Mouse (Mus musculus) adrenal gland, postnatal 10 days (tissue): ENCODE results near the gene Coro2b. TPM values are rescaled to one million over a fixed set of nuclear protein-coding genes. Genes with fewer than 3 reads are reported as not detected.

ENCODE experiments used
- DNase-seq: peaks from one replicate; pipeline ENCODE4 v3.0.0; 2021; ENCODE audit warnings: mixed read lengths
- long read RNA-seq, 2 experiments: library from polyadenylated mRNA; stranded (forward); transcript quantifications; one replicate each; pipeline ENCODE4 v2.0.0; 2021
- total RNA-seq, 2 experiments: library from RNA; stranded (reverse); gene quantifications; 2 replicates each; pipeline ENCODE4 v1.2.3; 2021

Gene Coro2b
- 10 to 100 TPM; 18.1 to 22.3 TPM for total RNA-seq
- long read RNA-seq, experiment 1, partial matches to known transcripts: 2 of 16 reads
- long read RNA-seq, experiment 1, other reads (novel, unspliced or antisense): 12 of 16 reads
- long read RNA-seq, experiment 2, partial matches to known transcripts: 0 of 3 reads
- long read RNA-seq, experiment 2, other reads (novel, unspliced or antisense): 3 of 3 reads

- DNase-seq: peak; percentile 81
These were observed at the start of gene Coro2b for GRCm38 (mm10) chr9:62536655-62537631. Gene Coro2b, minus strand, starts transcription at chr9:62537044.

- no peak for DNase-seq
These were observed 40.7 kb upstream of the Coro2b start for GRCm38 (mm10) chr9:62577558-62577957.

GRCm38 (mm10) chr9:62569121-62569520 is 32.3 kb upstream of the Coro2b start:
- DNase-seq: peak; percentile 83

GRCm38 (mm10) chr9:62567818-62568217 is 31.0 kb upstream of the Coro2b start:
- no peak for DNase-seq

- DNase-seq: no peak
These were observed 25.4 kb upstream of the Coro2b start for GRCm38 (mm10) chr9:62562236-62562635.

GRCm38 (mm10) chr9:62560432-62560831 is 23.6 kb upstream of the Coro2b start:
- no peak for DNase-seq

GRCm38 (mm10) chr9:62560006-62560405 is 23.2 kb upstream of the Coro2b start:
- peak; percentile 89 for DNase-seq

GRCm38 (mm10) chr9:62559446-62559845 is 22.6 kb upstream of the Coro2b start:
- DNase-seq: no peak

GRCm38 (mm10) chr9:62558058-62558457 is 21.2 kb upstream of the Coro2b start:
- no peak for DNase-seq

- no peak for DNase-seq
These were observed 19.9 kb upstream of the Coro2b start for GRCm38 (mm10) chr9:62556748-62557147.

- DNase-seq: peak; percentile 57
These were observed 18.5 kb upstream of the Coro2b start for GRCm38 (mm10) chr9:62555258-62555856.

GRCm38 (mm10) chr9:62554606-62555005 is 17.8 kb upstream of the Coro2b start:
- DNase-seq: no peak

GRCm38 (mm10) chr9:62553366-62553940 is 16.6 kb upstream of the Coro2b start:
- peak; percentile 83 for DNase-seq

- no peak for DNase-seq
These were observed 14.7 kb upstream of the Coro2b start for GRCm38 (mm10) chr9:62551531-62551930.

- peak; percentile 81 for DNase-seq
These were observed 13.8 kb upstream of the Coro2b start for GRCm38 (mm10) chr9:62550661-62551093.

GRCm38 (mm10) chr9:62549809-62550208 is 13.0 kb upstream of the Coro2b start:
- peak; percentile 95 for DNase-seq

GRCm38 (mm10) chr9:62547476-62547875 is 10.6 kb upstream of the Coro2b start:
- no peak for DNase-seq

- DNase-seq: no peak
These were observed 8.0 kb upstream of the Coro2b start for GRCm38 (mm10) chr9:62544856-62545255.

GRCm38 (mm10) chr9:62543878-62544277 is 7.0 kb upstream of the Coro2b start:
- no peak for DNase-seq

- no peak for DNase-seq
These were observed 4.8 kb upstream of the Coro2b start for GRCm38 (mm10) chr9:62541606-62542005.

GRCm38 (mm10) chr9:62541182-62541581 is 4.3 kb upstream of the Coro2b start:
- no peak for DNase-seq

GRCm38 (mm10) chr9:62540736-62541135 is 3.9 kb upstream of the Coro2b start:
- no peak for DNase-seq

GRCm38 (mm10) chr9:62540166-62540565 is 3.3 kb upstream of the Coro2b start:
- DNase-seq: no peak
